Mouse (Mus musculus) mesoderm, embryonic 11.5 days (tissue): ENCODE data around the gene Ptpn14.

Experiments used
- DNase-seq: peaks from one replicate; pipeline ENCODE4 v3.0.0-alpha.2; 2012; ENCODE audit warnings: low read depth, low spot score

Gene Ptpn14

DNA sequence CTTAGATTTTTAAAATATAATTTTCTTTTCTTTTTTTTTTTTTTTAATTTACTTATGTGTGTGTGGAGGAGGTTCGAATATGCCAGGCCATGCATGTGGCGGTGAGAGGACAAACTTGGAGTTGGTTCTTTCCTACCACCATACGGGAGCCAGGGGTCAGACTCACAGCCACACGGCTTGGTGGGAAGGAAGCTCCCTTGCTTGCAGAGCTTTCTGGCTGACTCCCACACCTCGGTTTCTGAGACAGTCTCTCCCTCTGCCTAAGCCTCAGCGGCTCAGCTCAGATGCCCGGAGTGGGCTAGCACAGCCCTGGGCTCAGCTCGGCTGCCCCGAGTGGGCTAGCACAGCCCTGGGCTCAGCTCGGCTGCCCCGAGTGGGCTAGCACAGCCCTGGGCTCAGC lies 10.5 kb upstream of the Ptpn14 start:
- DNase-seq: no peak

DNA sequence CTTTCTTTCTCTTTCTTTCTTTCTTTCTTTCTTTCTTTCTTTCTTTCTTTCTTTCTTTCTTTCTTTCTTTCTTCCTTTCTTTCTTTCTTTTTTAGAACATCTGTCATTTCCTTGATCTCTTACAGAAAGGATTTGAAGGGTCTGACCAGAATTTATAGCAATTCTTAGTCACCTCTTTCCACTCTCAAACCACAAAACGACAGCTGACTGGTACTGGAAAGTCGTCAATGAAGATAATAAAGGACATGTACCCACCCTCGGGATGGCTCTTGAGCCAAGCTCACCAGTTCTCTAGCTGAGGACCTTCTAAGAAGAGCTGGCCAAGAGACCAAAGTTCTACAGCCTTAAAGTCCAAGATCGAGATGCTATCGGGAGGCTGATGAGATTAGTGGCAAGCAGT lies 9.5 kb upstream of the Ptpn14 start:
- DNase-seq: no peak

DNA sequence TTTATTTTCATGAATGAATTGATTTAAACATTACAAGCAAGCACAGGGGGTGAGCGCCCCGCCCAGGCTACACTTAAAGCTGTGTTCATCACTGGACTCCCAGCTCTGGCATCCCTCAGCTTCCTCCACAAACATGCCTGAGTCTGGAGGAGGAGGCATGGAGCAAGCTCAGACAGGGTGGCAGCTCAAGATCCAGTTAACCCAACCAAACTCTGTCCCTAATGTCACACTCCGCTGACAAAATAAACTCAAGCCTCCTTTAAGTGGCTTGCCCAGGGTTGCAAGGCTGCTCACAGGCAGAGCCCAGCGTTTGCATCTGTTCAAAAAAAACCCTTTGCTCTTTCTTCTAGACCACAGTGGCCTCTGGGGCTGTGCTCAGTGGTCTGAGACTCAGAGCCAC lies 1.9 kb upstream of the Ptpn14 start:
- no peak for DNase-seq

DNA sequence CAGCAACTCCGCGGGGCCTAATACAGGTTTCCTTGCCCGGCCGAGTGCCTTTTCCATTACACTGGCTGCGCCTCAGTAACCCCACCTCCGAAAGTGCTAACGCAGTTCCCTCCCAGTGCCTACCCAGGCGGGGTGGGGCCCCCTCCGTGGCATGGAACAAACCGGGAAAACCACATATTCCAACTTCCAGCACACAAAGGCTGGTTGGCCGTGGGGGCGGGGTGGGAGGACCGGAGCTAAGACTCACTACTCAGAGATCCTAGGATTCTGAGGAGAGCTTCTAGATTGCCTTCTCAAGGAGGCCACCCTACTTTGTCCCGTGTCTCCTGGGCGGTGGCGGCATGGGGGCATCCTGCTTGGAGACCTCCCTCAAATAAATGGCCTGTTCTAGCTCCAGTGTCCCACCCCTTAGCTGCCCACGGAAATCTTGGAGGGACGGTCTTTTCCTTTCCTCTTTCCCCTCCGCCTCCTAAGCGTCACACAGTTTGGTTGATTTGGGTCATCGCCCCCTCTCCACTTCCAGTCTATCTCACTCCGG lies 653 bp upstream of the Ptpn14 start:
- DNase-seq: peak; percentile 71

DNA sequence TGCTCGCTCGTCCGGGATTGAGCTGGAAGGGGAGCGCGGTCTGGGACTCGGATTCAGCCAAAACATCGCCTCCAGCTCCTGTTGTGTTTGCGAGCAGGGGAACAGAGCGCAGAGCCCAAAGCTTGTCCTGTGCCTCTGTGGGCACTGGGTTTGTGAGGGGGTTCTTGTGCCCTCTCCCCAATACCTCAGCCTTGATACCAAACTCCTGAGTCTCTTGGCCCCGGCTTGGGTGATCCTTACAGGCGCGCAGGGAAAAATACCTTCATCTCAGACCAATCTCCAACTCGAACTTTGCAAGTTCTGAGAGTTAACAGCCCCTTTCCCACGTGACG lies 682 bp downstream of the Ptpn14 start:
- no peak for DNase-seq

DNA sequence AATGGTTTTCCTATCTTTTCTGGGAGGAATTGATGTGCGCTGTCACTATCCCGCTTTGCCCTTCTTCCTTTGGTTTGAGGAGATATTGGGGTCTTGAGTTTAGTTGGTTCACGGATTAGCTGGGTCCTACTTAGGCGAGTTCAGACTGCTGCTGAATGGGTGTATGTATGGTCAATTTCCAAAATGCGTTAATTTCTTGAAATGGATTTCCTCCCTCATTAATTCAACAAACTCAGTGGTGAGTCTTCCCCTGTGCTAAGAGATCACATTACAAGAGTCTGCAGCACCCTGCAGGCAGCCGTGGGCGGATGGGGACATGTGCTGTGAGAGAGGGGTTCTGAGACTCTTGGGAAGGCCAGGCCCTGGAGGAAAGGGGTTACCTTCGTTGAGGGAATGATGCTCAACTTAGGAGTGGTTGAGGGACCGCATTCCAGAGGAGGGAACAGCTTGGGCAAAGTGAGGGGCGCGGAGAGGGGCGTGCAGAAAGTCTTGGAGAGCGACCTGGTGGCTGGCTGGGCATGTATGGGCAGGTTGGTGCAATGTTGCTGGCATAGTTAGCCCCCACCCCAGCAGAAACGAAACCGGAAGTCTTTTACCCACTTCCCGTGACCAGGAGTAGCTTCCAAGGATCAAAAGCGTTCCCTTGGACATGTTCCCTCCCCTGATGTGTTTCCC lies 1.2 kb downstream of the Ptpn14 start:
- no peak for DNase-seq

DNA sequence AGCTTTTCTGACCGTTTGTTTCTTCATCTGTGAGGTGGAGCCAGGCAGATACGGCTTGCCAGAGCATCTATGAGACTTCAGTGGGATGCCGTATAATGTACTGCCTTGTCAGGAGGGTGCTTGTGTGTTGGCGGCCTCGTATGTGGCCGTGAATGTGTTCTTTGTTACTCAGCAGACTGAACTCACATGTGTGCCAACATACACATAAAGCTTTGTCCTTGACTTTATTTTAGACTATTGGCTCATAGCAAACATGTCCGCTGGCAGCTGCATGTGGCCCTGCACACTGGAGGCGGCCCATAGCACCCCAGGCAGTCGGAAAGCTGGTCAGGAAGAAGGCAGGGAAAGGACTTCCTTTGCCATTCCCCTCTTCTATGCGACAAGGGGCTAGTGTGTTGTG lies 3.6 kb downstream of the Ptpn14 start:
- no peak for DNase-seq

DNA sequence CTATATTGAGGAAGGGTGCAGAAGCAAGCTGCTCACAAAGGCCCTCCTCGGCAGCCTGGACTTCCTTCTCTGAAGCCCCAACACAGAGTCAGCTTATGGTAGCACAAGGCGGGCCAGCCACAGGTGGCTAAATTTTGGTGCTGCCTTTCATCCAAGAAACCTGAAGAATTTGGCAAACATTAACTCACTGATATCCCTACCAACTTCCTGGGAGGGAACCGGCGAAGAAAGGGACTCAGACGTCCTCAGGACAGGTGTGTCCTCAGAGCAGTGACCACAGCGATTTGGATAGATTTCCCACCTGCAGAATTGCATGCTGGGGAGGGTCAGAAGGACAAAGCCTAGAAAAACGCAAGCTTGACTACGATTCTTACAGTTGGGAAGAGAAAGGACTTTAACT lies 4.1 kb downstream of the Ptpn14 start:
- DNase-seq: no peak

DNA sequence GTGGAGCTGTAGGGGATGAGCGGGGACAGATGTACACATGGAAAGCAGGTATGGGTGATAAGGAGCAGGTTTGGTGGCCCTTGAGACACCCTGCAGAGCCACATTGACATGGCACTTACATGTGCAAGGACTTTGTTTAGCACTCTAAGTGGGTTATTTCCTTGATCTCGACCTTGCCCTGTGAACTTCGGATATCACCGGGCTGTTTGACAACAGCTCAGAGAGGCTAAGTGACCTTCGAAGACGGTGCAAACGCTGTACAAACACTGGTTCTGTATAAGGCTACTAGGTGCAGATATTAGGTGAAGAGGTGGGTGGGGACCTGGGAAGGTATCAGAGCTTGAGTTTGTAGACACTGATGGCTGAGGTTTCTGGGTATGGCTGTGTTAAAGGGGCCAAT lies 12.0 kb downstream of the Ptpn14 start:
- no peak for DNase-seq

DNA sequence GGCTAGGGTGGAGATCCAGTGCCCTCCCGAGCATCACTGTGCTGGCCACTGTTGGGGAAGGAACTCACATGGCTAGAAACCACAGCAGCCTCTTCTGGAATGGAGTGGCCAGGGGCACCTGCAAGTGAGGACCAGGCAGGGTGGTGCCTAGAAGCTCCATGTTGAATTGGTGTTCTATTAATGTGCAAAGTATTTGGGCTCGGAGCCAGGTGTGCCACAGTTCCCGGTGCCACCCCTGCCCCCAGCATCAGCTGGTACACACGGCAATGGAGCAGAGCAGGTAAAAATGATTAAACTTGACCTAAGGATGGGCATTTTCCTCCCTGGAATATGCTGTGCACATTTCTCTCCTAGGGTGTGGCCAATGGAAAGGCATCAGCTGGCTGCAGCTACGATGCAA lies 14.0 kb downstream of the Ptpn14 start:
- no peak for DNase-seq

DNA sequence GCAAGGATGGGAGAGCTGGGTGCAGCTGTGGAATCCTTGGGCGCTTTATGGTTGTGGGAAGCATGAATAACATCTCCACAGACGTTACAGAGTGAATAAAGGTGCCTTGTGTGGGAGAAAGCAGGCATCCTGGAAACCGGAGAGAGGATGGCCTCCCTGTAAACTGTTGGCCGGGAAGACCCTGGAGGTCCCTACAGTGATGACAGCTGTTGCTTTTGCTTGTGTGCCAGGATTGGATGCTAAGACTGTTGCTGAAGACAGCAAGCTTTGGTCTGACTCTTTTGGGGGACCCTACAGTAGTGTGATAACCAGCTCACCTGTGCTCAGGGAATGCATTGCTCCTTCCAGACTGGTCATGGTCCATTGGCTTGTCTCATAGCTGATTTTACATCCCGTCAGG lies 15.1 kb downstream of the Ptpn14 start:
- DNase-seq: no peak

DNA sequence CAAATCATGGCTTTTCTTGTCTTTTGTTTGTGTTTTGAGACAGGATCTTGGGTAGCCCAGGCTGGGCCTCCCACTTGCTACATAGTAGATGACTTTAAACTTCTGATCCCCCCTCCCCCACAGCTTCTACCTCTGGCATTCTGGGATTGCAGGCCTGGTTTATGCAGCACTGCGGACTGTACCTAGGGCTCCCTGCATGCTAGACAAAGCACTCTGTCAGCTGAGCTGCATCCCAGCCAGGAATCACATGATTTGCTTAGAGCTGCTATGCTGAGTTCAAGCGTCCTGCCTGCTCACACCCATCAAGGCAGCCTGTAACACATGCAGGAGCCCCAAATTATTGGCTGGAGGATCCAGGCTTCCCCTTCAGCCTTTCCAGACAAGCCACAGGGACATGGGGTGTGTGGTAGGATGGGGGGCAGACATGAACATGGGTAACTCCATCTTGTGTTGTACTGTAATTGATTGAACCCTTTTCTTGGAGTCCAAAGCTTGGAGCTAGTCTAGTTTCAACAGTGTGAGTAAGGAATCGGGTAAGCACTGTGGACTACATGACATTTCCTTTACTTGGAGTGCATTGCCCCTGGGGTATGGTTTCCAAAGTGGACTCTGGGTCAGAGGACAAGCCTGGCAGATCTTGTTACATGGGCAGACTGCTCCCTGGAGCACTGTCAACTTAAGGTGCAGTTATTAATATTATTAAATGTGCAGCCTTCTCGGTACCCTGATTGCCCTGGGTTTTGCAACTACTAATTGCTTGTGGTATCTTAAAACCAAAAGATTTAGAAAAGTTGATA lies 17.0 kb downstream of the Ptpn14 start:
- no peak for DNase-seq

DNA sequence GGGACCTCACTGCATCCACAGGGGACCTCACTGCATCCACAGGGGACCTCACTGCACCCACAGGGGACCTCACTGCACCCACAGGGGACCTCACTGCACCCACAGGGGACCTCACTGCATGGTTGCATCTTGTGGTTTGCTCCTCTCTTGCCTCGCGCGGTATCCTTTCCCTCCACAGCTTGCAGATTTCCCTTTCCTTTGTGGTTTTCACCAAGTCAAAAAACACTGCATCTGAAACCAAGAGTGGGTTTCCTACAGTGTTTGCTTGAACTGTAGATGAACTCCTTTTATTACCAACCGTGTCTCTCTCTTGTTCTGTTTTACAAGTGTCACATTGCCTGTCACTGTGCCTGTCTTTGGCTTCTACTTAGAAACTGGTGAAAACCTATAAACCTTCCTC lies 18.5 kb downstream of the Ptpn14 start:
- no peak for DNase-seq

DNA sequence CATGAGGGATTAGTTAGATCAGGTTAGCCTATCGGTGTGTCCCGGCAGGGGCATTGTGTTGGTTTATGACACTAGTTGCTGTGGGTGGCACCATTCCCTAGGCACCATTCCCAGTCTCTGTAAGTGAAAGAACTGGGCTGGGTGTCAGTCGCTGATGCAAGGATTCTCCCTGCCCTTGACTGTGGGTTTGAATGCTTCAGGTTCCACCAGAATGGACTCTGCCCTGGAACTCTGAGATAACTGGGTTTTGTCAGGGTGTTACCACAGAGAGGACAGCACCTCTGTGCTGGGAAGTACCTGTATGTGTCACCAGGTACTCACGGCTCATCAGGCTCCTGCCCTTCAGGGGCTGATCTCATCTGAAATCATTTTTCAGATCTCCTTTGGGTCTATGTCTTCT lies 21.7 kb downstream of the Ptpn14 start:
- DNase-seq: no peak

DNA sequence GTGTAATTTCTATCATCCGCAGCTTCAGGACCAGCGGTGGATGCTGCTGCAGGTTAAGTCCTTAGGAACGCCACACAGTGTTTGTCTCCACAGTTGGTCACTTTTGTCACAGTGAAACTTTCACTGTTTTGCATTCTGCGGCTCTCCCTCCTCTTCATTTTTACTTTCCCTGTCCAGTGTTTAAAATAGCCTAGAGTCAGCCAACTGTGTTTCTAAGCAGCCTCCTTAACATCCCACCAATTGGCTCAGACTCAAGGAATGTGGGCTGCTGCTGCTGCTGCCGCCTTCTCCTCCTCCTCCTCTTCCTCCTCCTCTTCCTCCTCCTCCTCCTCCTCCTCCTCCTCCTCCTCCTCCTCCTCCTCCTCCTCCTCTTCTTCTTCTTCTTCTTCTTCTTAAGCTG lies 22.2 kb downstream of the Ptpn14 start:
- DNase-seq: no peak

DNA sequence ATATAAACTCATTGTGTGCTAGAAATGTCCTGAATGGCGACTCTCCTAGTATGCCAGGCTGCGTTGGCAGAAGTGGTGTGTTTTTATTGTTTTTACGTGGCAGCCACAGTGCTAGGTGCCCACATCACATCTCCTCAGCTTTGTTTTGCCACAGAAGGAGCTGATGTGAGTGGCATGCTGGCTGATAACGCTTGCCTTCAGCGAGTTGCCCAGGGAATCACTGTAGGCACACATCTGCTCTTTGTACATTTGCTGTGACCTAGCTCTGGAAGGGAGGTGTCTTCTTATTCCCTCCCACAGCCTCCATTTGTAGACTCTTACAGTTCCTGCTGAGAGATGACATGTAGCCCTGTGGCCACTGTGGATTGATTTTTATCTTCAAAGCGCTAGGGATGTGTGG lies 24.2 kb downstream of the Ptpn14 start:
- no peak for DNase-seq

DNA sequence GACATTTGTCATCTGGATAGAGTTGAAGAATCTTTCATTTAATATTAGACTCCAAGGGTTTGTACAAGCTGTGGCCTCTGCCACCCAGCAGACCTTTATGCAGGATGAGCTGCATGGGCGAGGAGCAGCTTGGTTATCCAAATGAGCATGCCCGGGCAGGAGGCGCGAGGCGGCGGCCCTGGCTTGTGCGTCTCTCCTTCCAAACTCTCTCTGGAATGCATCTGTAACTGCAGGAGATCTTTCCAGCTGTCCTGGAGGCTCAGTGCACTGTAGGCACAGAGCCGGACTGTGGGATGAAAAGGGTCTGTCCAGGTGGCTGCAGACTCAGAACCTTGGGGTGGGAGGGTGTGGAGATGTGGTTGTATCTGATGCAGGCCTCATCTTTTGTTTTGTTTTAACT lies 27.0 kb downstream of the Ptpn14 start:
- DNase-seq: no peak

DNA sequence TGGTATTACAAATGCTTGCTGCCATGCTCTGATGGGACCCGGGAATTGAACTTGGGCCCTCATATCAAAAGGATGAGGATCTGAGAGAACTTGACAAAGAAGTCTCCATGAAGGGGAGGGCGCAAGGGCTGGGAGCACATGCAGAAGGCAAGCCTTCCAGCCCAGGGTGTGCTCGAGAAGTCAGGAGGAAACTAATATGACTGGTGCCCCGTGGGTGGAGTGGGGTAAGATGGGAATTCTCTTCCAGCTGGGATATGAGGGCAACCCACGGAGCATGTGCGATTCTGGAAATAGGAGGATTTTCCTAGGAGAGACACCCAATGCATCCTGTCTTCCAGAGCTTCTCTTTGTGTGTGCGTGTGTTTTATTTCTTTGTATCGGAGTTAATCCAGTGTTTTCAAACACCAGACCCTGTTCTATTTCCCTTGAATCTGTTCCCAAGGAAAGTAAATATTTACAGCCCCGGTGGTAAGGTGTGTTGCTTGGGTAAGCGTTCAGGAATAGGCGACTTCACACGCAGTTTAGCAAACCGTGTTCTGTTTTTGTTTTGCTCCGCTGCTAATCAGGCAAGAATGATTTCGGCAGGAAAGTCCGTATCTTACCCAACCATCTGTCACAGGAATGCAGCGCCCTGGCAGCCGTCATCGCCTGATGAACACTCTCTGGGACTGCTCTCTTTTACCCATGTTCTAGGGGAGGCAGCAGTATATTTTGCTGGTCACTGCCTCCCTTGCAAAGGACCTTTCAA lies 28.4 kb downstream of the Ptpn14 start:
- peak; percentile 62 for DNase-seq

DNA sequence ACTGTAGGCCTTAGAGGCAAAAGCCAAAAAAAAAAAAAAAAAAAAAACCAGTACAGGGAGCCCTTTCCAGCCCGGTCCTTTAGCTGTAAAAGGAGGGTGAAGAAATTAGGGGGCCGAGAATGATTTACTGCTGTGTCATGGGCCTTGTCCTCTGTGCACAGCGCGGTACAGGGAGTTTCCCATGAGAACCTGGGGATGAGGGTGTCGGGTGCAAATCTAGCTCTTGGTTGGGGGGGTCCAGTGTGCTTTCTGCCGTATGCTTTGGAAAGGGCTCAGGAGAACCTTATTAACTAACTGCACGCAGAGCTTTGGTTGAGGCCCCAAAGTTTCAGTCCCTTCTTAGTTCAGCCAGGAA lies 29.0 kb downstream of the Ptpn14 start:
- peak; percentile 53 for DNase-seq

DNA sequence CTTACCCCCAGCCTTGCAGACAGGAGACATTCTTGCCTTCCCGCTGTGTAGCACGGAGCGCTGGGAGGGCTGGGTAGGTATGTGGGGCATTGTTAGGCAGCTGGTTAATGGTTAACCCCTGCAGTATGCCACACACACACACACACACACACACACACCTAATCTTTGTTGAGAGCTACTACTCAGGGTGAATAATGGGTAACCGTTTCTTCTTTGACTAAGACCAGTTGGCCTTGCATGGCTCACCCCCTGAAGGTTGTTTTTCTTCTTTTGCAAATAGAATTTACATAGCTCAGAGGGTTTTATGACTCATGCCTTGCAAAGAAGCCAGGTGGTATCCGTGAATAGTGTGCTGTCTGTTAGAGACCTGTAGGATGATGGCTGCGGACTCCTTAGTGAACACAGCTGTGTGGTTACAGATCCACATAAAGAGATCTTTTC lies 33.5 kb downstream of the Ptpn14 start:
- DNase-seq: no peak

DNA sequence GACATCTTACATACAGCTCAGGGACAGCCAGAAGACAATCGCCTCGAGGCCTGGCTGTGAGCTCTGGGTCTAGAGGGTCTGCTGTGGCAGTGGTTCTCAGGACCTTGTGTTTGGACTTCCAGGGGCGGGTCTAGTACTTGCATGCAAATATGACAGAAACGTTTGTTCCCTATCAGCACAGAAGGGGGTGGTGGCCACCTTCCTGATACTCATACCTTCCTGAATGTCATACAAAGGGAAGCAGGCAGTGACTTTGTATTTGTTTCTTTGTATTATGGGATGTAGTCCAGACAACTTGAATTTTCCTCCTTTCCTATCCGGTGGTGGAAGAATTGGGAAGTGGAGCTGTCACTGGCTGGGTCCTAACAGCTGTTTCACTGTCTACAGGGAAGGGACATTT lies 36.2 kb downstream of the Ptpn14 start:
- DNase-seq: no peak

DNA sequence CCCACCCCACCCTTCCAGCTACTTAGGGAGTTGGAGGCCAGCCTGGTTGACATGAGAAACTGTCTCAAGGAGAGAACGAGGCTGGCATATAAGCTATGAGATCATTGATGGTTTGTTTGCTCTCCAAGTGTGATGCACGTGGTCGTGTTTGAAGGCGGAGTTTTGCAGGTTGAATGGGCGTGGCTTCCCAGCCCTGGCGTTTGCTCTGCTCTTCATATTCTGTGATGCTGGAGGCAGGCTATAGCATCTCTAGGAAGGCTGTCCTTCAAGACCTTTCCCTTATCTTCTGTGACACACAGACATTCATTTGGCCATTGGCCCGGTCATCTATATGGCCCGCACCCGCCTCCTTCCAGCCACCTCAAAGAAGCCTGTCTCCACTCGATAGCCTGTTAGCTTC lies 39.1 kb downstream of the Ptpn14 start:
- DNase-seq: no peak

DNA sequence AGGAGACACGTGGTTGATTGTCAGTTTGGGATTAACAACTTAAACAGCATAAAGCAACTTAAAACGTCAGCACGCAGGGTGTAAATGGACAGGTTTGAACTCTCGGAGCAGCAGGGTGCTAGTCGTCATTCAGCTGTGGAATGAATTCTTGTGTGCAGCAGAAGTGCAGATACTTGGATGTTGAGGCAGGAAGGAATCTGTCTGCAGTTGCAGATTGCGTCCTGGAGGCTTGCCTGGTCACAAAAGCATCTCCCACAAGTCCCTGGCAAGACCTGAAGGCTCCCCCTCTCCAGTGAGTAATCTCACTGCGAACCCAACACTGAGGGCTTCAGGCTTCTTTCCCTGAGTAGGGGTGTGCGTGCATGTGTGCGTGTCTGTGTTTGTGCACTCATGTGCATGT lies 39.8 kb downstream of the Ptpn14 start:
- no peak for DNase-seq
